Mouse (Mus musculus): ENCODE data around the gene March2. TPM values are rescaled to one million over a fixed set of nuclear protein-coding genes. Genes with fewer than 3 reads are reported as not detected.

March2 gene
- total and polyA plus RNA-seq, 2 experiments from 2014 or later = 88.5 to 117 TPM

DNA sequence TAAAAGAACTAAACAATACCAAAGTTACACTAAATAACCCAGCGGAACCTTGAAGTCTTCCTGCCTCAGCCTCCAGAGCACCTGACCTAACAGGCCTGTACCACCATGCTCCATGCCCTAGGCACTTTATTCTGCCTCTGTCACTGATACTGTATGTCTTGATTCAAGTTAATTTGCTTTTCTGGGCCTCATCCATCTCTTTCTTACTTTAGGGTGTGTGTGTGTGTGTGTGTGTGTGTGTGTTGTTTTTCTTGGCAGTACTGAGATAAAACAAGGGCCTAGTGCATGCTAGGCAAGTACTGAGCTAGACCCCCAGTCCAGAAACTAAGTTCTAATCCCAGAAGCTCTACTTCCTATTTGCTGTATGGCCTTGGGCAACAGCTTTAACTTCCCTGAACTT is 1.2 kb downstream of the March2 start:
- Histone ChIP-seq H3K4me1 (ENCODE audit: control insufficient read depth, insufficient read depth) (peaks cover 5% of the 10 kb centered on the region; the same call in 1 of the 2 replicates), H3K4me2 (ENCODE audit: low read depth, low read length) (no peak overlapping the region), H3K36me3 (replicated peaks; ENCODE audit: control insufficient read depth, insufficient read depth, low read length) (no peaks in the 10 kb centered on the region), H3K27me3 (ENCODE audit: control insufficient read depth, insufficient read depth, low read length) (no peaks in the 10 kb centered on the region), H3K9ac (replicated peaks; ENCODE audit: low read depth, low read length) (no peak overlapping the region), H3K27ac (ENCODE audit: low read depth) (no peak overlapping the region), H3K4me3 (ENCODE audit: low read depth, low read length) (no peak overlapping the region), H3K9me3 (replicated peaks; ENCODE audit: control insufficient read depth, low read length) (no peaks in the 10 kb centered on the region)
- TF ChIP-seq EP300 (IDR thresholded peaks at IDR 0.05; ENCODE audit: low read depth) (no peak), CTCF (IDR thresholded peaks at IDR 0.05; ENCODE audit: low read depth) (no peak)
- ATAC-seq (ENCODE audit: insufficient read depth, low read depth) (no peak), DNase-seq (ENCODE audit: low spot score) (no peak)
- 96% methylated on average over 1 of the region's 1 CpGs for WGBS

DNA sequence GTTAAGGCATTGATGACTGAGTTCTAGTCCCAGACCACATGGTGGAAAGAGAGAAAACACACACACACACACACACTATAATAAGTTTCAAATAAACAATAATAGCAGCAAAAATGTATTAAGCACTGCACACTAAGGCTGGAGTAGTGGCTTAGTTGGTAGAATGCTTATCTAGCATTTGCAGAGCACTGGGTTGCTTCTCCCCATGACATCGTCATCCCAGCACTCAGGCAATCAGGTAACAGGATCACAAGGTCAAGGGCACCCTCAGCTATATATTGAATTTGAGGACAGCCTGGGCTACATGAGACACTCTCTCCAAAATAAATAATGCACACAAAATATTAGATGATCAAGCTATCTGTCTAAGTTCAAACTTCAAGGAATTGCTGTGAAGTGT is 3.7 kb downstream of the March2 start:
- Histone ChIP-seq H3K9me3 (replicated peaks; ENCODE audit: control insufficient read depth, low read length) (no peaks in the 10 kb centered on the region), H3K36me3 (replicated peaks; ENCODE audit: control insufficient read depth, insufficient read depth, low read length) (peaks cover under 1% of the 10 kb centered on the region; the same call in 1 of the 2 replicates), H3K4me2 (ENCODE audit: low read depth, low read length) (no peak overlapping the region), H3K27me3 (ENCODE audit: control insufficient read depth, insufficient read depth, low read length) (no peaks in the 10 kb centered on the region), H3K9ac (replicated peaks; ENCODE audit: low read depth, low read length) (no peak overlapping the region), H3K4me1 (ENCODE audit: control insufficient read depth, insufficient read depth) (peaks cover 5% of the 10 kb centered on the region; the same call in 1 of the 2 replicates), H3K4me3 (ENCODE audit: low read depth, low read length) (no peak overlapping the region), H3K27ac (ENCODE audit: low read depth) (no peak overlapping the region)
- TF ChIP-seq EP300 (IDR thresholded peaks at IDR 0.05; ENCODE audit: low read depth) (no peak), CTCF (IDR thresholded peaks at IDR 0.05; ENCODE audit: low read depth) (no peak)
- no peak for ATAC-seq (ENCODE audit: insufficient read depth, low read depth)
- no peak for DNase-seq (ENCODE audit: low spot score)
- WGBS = 83% methylated on average over 1 of the region's 1 CpGs

DNA sequence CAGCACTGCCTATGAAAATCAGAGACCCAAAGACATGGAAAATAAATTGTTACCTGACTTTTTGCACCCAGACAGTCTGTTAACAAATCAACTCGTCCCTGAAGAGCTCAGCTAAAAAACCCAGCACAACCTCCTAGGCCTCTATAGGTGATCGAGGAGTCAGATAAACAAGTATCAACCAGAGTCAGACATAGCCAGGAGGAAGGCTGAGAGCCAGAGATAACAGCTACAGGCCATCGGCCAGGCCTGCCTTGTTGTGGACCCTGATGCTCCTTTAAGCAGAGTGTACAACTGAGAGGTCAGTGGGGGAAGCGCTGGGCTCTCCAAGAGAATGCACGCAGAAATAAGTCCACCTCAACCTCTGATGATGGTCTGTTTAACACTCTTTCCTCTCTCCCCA is 5.2 kb downstream of the March2 start:
- ATAC-seq (ENCODE audit: insufficient read depth, low read depth) = no peak
- Histone ChIP-seq H3K27me3 (ENCODE audit: control insufficient read depth, insufficient read depth, low read length) (no peaks in the 10 kb centered on the region), H3K4me2 (ENCODE audit: low read depth, low read length) (no peak overlapping the region), H3K27ac (ENCODE audit: low read depth) (no peak overlapping the region), H3K9ac (replicated peaks; ENCODE audit: low read depth, low read length) (no peak overlapping the region), H3K4me3 (ENCODE audit: low read depth, low read length) (no peak overlapping the region), H3K9me3 (replicated peaks; ENCODE audit: control insufficient read depth, low read length) (no peaks in the 10 kb centered on the region), H3K4me1 (ENCODE audit: control insufficient read depth, insufficient read depth) (peaks cover 5% of the 10 kb centered on the region; the same call in 1 of the 2 replicates), H3K36me3 (replicated peaks; ENCODE audit: control insufficient read depth, insufficient read depth, low read length) (peaks cover 14% of the 10 kb centered on the region)
- no peak for TF ChIP-seq CTCF (IDR thresholded peaks at IDR 0.05; ENCODE audit: low read depth)
- TF ChIP-seq EP300 (IDR thresholded peaks at IDR 0.05; ENCODE audit: low read depth) = no peak
- 37% methylated on average over 5 of the region's 5 CpGs for WGBS
- DNase-seq (ENCODE audit: low spot score) = no peak

DNA sequence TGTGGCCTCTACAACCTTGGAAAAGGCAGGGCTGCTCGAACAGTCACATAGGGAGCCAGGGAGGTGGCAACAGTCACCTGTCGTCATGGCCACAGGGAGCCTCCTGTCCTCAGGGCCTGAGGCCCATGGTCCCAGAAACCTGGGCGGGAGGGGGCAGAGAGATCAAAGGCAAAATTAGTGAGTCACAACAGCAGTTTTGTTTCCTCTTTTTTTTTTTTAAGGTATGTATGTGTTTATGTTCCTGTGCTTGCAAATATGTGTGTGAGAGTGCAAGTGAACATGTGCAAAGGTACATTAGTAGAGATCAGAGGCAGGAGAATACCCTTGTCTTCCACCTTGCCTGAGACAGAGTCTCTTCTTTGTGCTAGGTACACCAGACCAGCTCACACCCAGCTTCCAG is 8.6 kb downstream of the March2 start:
- peaks cover 31% of the 10 kb centered on the region for H3K36me3 ChIP-seq (replicated peaks; ENCODE audit: control insufficient read depth, insufficient read depth, low read length)
- H3K4me3 ChIP-seq (ENCODE audit: low read depth, low read length) = no peak overlapping the region
- ATAC-seq (ENCODE audit: insufficient read depth, low read depth) (no peak), DNase-seq (ENCODE audit: low spot score) (no peak)
- H3K27me3 ChIP-seq (ENCODE audit: control insufficient read depth, insufficient read depth, low read length) = no peaks in the 10 kb centered on the region
- no peak overlapping the region for H3K27ac ChIP-seq (ENCODE audit: low read depth)
- no peaks in the 10 kb centered on the region for H3K9me3 ChIP-seq (replicated peaks; ENCODE audit: control insufficient read depth, low read length)
- 72% methylated on average over 3 of the region's 3 CpGs for WGBS
- no peak overlapping the region for H3K4me2 ChIP-seq (ENCODE audit: low read depth, low read length)
- H3K4me1 ChIP-seq (ENCODE audit: control insufficient read depth, insufficient read depth) = peaks cover 5% of the 10 kb centered on the region; the same call in 1 of the 2 replicates
- TF ChIP-seq EP300 (IDR thresholded peaks at IDR 0.05; ENCODE audit: low read depth) = no peak
- TF ChIP-seq CTCF (IDR thresholded peaks at IDR 0.05; ENCODE audit: low read depth) = no peak
- H3K9ac ChIP-seq (replicated peaks; ENCODE audit: low read depth, low read length) = no peak overlapping the region

DNA sequence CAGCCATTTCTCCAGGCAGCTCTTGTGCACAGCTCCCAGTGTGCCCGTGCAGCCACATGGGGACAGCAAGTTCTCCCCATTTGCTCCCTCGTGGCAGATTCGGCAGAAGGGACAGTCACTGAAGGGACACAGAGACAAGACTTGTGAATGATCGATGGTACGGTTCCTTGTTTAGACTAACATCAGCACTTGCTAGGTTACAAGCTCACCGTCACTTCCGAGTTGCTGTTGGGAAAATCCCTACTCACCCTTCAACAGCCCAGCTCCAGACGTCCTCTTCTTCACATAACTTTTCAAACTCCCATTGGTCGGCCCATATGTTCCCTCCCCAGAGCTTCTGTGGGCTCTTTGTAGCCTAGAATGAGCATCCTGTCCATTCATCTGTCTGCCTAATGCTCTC is 15.4 kb downstream of the March2 start:
- Histone ChIP-seq H3K4me3 (ENCODE audit: low read depth, low read length) (no peak overlapping the region), H3K4me2 (ENCODE audit: low read depth, low read length) (no peak overlapping the region), H3K4me1 (ENCODE audit: control insufficient read depth, insufficient read depth) (no peaks in the 10 kb centered on the region), H3K9me3 (replicated peaks; ENCODE audit: control insufficient read depth, low read length) (no peaks in the 10 kb centered on the region), H3K27ac (ENCODE audit: low read depth) (no peak overlapping the region), H3K36me3 (replicated peaks; ENCODE audit: control insufficient read depth, insufficient read depth, low read length) (peaks cover 43% of the 10 kb centered on the region), H3K27me3 (ENCODE audit: control insufficient read depth, insufficient read depth, low read length) (no peaks in the 10 kb centered on the region), H3K9ac (replicated peaks; ENCODE audit: low read depth, low read length) (no peak overlapping the region)
- no peak for DNase-seq (ENCODE audit: low spot score)
- ATAC-seq (ENCODE audit: insufficient read depth, low read depth) = no peak
- TF ChIP-seq CTCF (IDR thresholded peaks at IDR 0.05; ENCODE audit: low read depth) (no peak), EP300 (IDR thresholded peaks at IDR 0.05; ENCODE audit: low read depth) (no peak)
- WGBS = 85% methylated on average over 9 of the region's 9 CpGs

DNA sequence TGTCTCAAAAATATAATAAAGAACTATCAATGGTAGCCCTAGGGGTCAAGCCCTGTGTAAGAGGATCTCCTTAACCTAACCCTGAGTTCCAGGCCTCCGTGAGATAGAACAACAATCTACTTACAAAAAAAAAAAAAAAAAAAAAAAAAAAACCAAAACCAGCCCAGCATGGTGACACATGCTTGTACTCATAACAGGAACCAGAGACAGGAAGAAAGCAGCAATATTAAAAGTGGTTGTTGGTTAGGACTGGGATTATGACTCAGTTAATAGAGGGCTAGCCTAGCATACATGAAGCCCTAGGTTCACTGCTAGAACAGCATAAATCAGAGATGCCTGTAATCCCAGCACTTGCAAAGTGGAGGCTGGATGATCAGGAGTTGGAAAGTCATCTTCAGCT is 16.3 kb downstream of the March2 start:
- no peak overlapping the region for H3K4me3 ChIP-seq (ENCODE audit: low read depth, low read length)
- no peak overlapping the region for H3K9ac ChIP-seq (replicated peaks; ENCODE audit: low read depth, low read length)
- DNase-seq (ENCODE audit: low spot score) (no peak), ATAC-seq (ENCODE audit: insufficient read depth, low read depth) (no peak)
- no peak overlapping the region for H3K27ac ChIP-seq (ENCODE audit: low read depth)
- H3K4me1 ChIP-seq (ENCODE audit: control insufficient read depth, insufficient read depth) = no peaks in the 10 kb centered on the region
- no peaks in the 10 kb centered on the region for H3K27me3 ChIP-seq (ENCODE audit: control insufficient read depth, insufficient read depth, low read length)
- WGBS = 64% methylated on average over 1 of the region's 1 CpGs
- H3K9me3 ChIP-seq (replicated peaks; ENCODE audit: control insufficient read depth, low read length) = no peaks in the 10 kb centered on the region
- no peak overlapping the region for H3K4me2 ChIP-seq (ENCODE audit: low read depth, low read length)
- peaks cover 46% of the 10 kb centered on the region for H3K36me3 ChIP-seq (replicated peaks; ENCODE audit: control insufficient read depth, insufficient read depth, low read length)
- TF ChIP-seq EP300 (IDR thresholded peaks at IDR 0.05; ENCODE audit: low read depth) (no peak), CTCF (IDR thresholded peaks at IDR 0.05; ENCODE audit: low read depth) (no peak)
